Comparison of ENCODE assay signal across 10 mouse cellular contexts in genomic region chr13:54883748-54884708, GRCm38 (mm10).
DNase-seq lines count a peak whose midpoint lies in the region; ATAC-seq lines count a peak whose summit lies in the region.
"Had no signal": no experiment of that assay in that cellular context is flagged by ENCODE, and none has a peak within 500 bp of the region (broad histone marks: within the 10 kb centered on the region; RNA-seq: fewer than 3 reads in every experiment).

No protein-coding gene starts in this region.

- ATAC-seq in forebrain, embryonic 15.5 days (replicated peaks): peak; percentile 17; the same call in 1 of the 2 replicates
- 0 out of 2 replicates have a peak, but pooled peaks have one; percentile 51 for ATAC-seq in limb, embryonic 13.5 days (ENCODE audit: low FRiP score, low read depth)
- no peak for ATAC-seq in activated CD4-positive, CD25-positive, alpha-beta regulatory T cell, adult 4 months
- no peak for ATAC-seq in erythroid progenitor cell, adult 5-6 weeks (replicated peaks; ENCODE audit: low FRiP score, poor library complexity, severe bottlenecking)

- H3K9ac ChIP-seq in forebrain, embryonic 15.5 days (replicated peaks): no peak overlapping the region
- no peak overlapping the region for H3K9ac ChIP-seq in limb, embryonic 13.5 days
- H3K9ac ChIP-seq: lung, embryonic 15.5 days had no signal

- DNase-seq in spleen, postnatal 36 days (ENCODE audit: low spot score in 2 of 2): peak; percentile 13 to 24
- no peak for DNase-seq in spleen, postnatal 10 days (ENCODE audit: low spot score in 2 of 2)
- DNase-seq in left cerebral cortex, postnatal 4 days: no peak

- no peak overlapping the region for H3K4me2 ChIP-seq in forebrain, embryonic 15.5 days (replicated peaks)
- H3K4me2 ChIP-seq in limb, embryonic 13.5 days (replicated peaks): peak overlapping the region; percentile 17; the same call in 1 of the 2 replicates
- H3K4me2 ChIP-seq: lung, embryonic 15.5 days had no signal

- peaks cover 70% of the 10 kb centered on the region for H3K4me1 ChIP-seq in forebrain, embryonic 15.5 days
- H3K4me1 ChIP-seq in limb, embryonic 13.5 days: peaks cover 26% of the 10 kb centered on the region
- H3K4me1 ChIP-seq: lung, embryonic 15.5 days had no signal

- H3K9me3 ChIP-seq in forebrain, embryonic 15.5 days: no peaks in the 10 kb centered on the region
- no peaks in the 10 kb centered on the region for H3K9me3 ChIP-seq in limb, embryonic 13.5 days
- H3K9me3 ChIP-seq: lung, embryonic 15.5 days had no signal

- no peaks in the 10 kb centered on the region for H3K27me3 ChIP-seq in forebrain, embryonic 15.5 days
- H3K27me3 ChIP-seq in limb, embryonic 13.5 days: peaks cover 28% of the 10 kb centered on the region

- WGBS in forebrain, embryonic 15.5 days: 47% methylated on average over 17 of the region's 17 CpGs
- WGBS in limb, embryonic 13.5 days: 45% methylated on average over 17 of the region's 17 CpGs

- H3K4me3 ChIP-seq in forebrain, embryonic 15.5 days: no peak overlapping the region
- H3K4me3 ChIP-seq in limb, embryonic 13.5 days: no peak overlapping the region
- H3K4me3 ChIP-seq: lung, embryonic 15.5 days; myocyte had no signal

- H3K36me3 ChIP-seq in forebrain, embryonic 15.5 days: no peaks in the 10 kb centered on the region
- no peaks in the 10 kb centered on the region for H3K36me3 ChIP-seq in limb, embryonic 13.5 days
- H3K36me3 ChIP-seq: lung, embryonic 15.5 days had no signal

- intact Hi-C loops in left cerebral cortex, postnatal 4 days (cut with DNase I): no loop called here

- peak overlapping the region; percentile 78 for H3K27ac ChIP-seq in forebrain, embryonic 15.5 days (replicated peaks)
- H3K27ac ChIP-seq in limb, embryonic 13.5 days: no peak overlapping the region
- H3K27ac ChIP-seq: lung, embryonic 15.5 days; stomach, postnatal 0 days had no signal

Comparison
In these comparisons a context has a peak if more than half of its experiments do, and no peak if none do; other contexts are left out.
1. DNase-seq: peak in spleen, postnatal 36 days (2 of 2); none in spleen, postnatal 10 days (0 of 2) and left cerebral cortex, postnatal 4 days (single experiment).
2. ATAC-seq: peak in forebrain, embryonic 15.5 days (single experiment) and limb, embryonic 13.5 days (single experiment); none in activated CD4-positive, CD25-positive, alpha-beta regulatory T cell, adult 4 months (single experiment) and erythroid progenitor cell, adult 5-6 weeks (single experiment).